Mouse (Mus musculus) retina, embryonic 14.5 days (tissue): ENCODE measurements at regions not wholly inside any gene's neighbourhood (a gene's known extent, or its start where the extent isn't known, plus 50 kb on each side); places are given as distances from the start of the nearest gene placed in this dataset.
A peak's percentile ranks its signal among the peaks of the same experiment; 100 is the strongest.

Source experiments
- DNase-seq: peaks from one replicate; pipeline ENCODE4 v3.0.0-alpha.2; 2015; ENCODE audit warnings: low spot score

GRCm38 (mm10) chr8:17782650-17783049 lies 1195.4 kb downstream of the Defb40 start:
- no peak for DNase-seq

DNA sequence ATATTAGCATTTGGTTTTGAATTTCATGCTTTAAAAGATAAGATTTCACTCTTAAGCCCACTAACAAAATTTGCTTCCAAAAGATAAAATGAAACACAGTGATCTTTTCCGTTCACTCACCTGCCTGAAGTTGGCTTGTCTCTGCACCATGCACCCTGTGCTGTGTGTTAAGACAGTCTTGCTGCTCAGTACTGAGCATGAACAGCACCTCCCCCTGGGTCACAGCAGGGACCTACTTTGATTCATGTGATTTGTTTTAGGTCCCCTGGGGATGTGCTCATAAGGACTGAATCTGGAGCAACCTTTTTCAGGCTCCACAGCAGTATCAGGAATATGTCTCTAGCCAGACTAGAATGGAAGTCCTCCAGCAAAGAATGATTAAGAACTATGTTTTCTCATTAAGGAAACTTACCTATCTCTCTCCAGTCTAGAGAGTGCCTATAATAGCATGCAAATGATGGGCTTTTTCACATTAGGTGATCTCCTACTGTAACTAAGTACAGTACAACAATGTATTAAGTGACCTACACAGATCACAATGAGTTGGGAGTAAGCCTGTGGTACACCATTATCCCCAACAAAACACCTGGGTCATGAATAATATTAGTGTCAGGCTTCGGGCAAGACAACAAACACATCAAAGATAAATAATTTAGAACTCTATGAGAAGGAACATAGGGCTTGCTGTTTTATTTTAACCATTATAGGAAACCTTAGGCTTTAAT lies 1196.3 kb downstream of the Defb40 start:
- DNase-seq, result no peak

DNA sequence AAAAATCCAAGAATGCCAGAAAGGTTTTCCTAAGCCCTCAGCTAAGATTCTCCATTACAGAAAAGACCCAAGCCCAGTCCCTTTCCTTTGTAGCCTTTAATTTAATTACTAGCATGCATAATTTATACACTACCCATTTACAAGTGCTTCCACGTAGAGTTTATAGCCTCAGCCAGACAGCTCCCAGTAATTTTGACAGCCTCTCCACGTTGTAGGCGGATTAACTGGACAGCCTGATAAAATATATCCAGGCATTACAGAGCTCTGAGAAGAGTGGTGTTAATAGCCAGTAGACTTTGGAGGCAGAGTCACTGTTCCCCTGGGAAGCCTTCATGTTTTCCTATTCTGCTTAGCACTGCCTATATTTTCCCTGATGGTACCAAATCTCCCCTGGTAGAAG lies 1202.6 kb downstream of the Defb40 start:
- DNase-seq, result peak; percentile 4

DNA sequence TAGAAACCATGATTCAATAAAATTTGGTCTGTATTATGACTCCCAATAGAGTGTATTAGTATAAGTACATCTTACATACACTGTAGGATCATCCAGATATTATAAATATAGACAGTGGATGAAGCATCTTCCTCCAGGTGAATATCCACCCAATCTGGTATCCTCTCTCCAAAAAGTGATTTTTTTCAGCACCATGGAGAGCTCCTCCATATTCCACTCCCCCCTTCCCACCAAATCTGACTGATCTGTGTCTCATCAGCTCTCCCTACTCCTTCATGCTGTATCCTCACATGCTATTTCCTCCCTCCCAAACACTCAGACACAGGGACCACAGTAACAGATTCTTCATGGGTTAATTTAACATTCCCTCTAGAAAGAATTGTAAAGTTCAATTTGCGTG lies 1204.7 kb downstream of the Defb40 start:
- peak; percentile 52 for DNase-seq

GRCm38 (mm10) chr8:17767441-17768007 lies 1210.5 kb downstream of the Defb40 start:
- no peak for DNase-seq

DNA sequence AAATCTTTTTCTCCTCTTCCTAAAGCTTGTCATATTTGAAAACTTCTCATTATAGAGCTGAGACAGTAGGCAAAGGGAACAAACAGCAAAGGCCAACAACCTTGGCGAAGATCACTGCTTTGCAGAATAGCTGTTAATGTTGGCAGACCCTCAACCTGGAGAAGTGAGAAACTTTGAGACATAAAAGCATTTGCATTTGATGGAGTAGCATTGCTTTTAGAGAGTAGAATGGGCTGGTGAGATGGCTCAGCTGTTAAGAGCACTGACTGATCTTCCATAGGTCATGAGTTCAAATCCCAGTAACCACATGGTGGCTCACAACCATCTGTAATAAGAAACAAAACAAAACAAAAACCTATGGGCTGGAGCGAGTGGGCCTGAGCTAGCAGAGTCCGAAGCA lies 1253.4 kb downstream of the Defb40 start:
- DNase-seq, result no peak

GRCm38 (mm10) chr8:17709162-17709561 lies 1268.9 kb downstream of the Defb40 start:
- DNase-seq, result no peak

DNA sequence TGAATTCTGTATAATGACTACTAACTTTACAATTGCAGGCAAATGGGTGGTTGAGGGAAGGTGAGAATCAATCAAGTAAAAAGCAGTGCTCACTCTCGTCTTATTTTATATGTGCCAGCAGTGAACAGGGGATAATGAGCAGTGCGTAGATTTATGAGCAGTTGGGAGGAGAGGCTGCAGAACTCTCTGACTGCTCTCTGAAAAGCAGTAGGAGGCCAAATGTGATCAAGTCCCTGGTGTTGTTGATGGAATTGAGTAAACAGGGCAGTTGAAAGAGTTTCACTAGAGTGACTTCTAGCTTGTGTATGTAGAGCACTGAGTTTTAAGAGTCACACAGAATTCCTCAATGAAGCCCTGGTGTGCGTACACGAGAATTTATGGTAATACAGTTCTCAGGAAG lies 1269.6 kb downstream of the Defb40 start:
- DNase-seq, result no peak

DNA sequence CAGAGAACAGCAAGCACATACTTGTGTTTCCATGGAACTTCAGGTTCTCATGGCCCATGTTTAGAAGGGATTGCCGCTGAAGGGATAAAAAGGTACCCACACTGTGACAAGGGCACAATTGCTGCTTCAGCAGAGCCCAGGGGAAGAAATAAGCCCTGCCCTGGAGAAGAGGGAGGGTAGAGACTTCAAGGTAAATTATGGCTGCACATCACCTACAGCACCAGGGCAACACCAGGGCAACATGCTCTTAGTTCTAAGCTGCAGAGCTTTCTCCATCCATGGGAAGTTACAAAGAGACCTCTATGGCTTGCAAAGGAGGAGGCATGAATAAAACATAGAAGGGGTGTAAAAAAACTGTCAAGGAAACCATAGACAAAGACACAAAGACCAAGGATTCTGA lies 1273.8 kb downstream of the Defb40 start:
- DNase-seq, result no peak

GRCm38 (mm10) chr8:17700362-17700761 lies 1277.7 kb downstream of the Defb40 start:
- no peak for DNase-seq

DNA sequence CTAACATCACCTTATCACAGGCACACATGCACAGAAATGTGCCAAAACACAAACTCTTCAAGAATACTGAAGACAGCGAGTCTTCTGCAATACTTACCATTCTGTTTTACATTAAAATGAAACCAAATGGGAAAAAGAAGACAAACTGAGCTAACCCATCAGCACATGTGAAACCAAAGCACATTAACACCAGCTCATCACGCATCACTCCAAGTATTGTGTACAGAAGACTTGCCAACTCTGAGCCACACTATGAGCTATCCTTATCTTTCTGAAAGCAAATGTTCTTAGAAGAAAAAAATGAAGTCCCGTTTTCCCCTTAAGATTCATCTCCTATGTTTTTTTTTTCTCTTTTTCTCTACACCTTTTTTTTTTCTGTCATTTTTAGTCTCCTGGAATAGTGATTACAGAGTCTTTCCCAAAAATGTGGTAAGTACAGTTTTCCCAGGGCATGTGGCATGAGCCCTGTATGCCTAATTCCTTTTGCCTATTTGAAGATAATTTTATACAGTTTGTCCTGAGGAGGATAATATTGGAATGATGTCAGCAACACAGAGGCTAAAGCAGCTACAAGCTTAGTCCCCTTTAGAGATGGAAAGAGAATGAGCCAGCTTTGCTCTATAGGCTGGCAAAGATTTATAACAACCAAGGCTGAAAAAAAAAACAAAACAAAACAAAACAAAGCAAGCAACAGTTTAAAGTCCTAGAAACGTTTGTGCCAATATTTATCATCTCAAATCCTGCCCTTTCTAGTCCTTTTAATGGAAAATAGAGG lies 1287.8 kb downstream of the Defb40 start:
- DNase-seq, result no peak

DNA sequence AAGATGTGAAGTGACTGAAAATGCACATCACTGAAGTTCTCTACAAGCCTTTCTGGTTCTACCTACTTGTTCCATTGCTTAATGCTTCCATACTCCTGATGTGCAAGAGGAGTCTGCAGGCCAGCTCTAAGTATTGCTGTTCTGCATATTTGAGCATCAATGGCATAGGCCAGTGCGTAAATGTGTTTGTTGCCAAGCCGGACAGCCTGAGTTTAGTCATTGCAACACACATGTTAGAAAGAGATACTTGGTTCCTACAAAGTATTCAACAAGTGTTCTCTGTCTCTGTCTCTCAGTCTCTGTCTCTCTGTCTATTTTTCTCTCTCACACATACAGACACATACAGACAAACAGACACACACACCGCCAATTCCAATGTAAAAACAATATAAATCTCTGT lies 1288.4 kb downstream of the Defb40 start:
- no peak for DNase-seq

- no peak for DNase-seq
Measured at GRCm38 (mm10) chr8:17687084-17687483, 1291.0 kb downstream of the Defb40 start.

GRCm38 (mm10) chr8:17664371-17665141 lies 1313.5 kb downstream of the Defb40 start:
- DNase-seq, result no peak

DNA sequence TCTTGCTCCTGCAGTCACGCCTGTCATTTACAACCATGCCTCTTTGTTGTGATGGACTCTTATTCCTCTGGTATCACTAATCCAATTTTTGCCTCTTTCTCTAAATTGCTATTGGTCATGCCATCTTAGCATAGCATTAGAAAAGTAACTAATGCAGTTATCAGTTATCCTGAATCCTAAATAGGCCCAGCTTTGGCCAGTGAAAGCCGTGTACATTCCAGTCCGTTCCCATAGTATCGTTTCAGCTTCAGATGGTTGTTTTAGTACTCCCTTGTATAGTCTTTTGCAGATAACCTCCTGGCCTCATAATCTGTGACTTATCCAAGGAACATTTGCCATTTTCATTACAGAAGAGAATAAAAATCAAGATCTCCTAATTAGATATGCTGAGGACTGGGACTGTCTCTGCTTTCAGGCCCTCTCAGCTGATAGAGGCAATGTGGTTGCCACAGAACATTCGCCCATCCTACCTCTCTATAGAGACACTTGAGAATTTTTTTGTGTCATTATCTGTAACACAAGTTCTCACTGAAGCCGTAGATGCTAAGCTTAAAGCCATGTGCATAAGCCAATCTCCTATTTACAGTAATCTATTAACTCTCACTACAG lies 1318.2 kb downstream of the Defb40 start:
- DNase-seq, result no peak

DNA sequence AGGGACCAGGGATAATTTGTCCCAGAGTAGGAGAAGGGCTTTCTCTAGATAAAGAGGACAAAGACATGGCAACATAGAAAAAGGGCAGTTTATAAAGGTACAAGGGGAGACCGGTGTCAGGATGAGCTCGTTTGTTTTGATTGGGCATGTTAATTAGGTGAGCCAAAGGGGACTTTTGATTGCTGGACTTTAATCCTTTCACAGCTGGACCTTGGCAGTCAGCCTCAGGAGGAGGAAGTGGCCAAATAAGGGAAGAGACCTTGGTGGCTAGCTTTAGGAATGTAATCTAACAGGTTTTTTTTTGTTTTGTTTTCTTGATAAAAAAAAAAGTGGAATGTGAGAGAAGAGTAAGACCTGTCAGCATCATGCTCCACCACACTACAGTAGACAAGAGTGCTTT lies 1324.3 kb downstream of the Defb40 start:
- no peak for DNase-seq

DNA sequence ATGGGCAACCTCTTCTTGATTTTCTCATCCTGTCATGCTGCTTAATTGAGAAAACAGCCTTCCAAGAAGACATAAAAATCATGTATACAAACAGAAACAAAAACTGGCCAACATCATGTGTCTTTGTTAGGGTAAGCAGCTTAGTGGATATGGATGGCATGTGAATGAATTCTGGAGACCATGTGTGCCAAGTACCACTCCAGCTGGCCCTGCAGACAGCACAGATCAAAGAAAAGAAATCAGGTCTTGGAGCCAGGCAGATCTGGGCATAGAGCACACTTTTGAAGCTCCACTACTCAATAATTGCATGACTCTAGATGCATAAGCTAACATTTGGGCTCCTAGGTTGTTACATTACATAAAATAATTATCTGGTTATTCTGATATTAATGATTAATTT lies 1330.5 kb downstream of the Defb40 start:
- DNase-seq, result no peak

DNA sequence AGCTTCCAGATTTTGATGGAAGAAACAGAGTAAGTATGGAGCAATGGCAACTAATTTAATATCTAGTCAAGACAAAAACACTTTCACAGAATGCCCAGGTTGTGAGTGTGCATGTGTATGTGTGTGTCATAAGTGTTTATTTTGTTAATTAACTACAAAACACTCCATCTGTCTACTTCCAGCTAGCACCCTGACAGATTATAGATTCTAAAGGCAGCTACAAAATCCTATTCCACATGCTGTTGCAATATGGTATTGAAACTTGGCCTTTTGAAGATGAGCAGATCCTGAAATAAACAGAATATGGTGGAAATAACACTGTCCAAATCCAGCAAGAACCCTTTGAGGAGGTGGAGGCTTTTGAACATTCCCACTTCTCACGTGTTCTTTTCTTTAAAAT lies 1356.9 kb downstream of the Defb40 start:
- no peak for DNase-seq

GRCm38 (mm10) chr8:17618846-17619245 lies 1359.2 kb downstream of the Defb40 start:
- no peak for DNase-seq

DNA sequence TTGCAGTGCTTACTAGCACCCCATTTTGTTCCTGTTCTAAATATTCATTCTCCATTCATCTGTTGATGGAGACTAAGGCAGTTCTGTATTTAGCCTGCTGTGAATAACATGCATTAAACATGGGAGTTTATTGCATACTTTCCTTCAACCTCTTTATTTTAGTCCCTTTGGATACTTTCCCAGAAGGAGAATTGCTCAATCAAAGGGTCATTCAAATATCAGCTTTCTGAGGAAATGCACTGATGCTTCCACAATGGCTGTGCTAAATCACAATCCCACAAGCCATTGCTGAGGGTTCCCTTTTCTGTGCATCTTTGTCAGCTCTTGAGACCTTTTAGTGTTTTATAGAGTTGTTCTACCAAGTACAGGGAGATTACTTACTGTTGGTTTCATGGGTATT lies 1359.9 kb downstream of the Defb40 start:
- no peak for DNase-seq

DNA sequence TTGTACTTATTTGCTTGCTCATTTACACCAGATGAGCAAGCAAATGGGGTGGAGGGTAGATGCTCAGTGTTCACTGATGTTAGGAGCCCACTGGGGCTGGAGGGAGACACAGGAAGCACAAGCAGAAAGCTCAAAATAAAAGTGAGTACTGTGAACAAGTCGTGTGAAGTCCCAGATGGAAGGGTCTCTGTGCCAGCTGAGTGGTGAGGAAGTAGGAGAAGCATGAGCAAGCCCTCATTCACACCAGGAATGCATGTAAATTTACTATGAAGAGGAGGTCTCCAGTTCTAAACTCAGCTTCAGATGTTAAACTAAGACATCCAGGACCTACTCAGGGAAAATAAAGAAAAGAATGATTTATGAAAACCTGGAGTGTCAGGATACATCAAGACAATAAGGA lies 1375.2 kb downstream of the Defb40 start:
- DNase-seq, result no peak

DNA sequence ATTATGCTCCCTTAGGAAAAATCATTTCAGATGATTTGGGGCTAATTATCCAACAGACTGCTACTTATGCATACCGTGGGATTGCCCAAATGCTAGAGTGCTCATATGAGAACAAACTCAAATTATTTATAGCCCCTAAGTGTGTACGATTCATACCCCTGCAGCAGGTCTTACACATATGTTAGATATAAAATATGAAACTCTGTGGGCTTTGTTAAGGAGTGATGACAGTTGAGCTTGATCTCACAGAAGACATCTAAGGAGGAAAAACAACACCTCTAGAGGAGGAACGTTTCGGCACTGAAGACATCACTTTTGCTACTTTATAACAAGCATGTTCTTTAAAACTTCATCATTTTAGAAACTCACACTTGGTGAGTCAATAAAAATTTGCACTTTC lies 1379.3 kb downstream of the Defb40 start:
- no peak for DNase-seq
